Mouse (Mus musculus): ENCODE measurements around the gene Usp37. TPM values are rescaled to one million over a fixed set of nuclear protein-coding genes. Genes with fewer than 3 reads are reported as not detected.
A peak's percentile ranks its signal among the peaks of the same experiment; 100 is the strongest.
"Not testable (repeated sequence)": the region's sequence is repeated elsewhere in the genome, so short reads cannot be mapped to it uniquely, and the experiment has no call there.

Usp37 gene
- polyA plus RNA-seq, 1 experiment from 2014 or later: 28.3 TPM

DNA sequence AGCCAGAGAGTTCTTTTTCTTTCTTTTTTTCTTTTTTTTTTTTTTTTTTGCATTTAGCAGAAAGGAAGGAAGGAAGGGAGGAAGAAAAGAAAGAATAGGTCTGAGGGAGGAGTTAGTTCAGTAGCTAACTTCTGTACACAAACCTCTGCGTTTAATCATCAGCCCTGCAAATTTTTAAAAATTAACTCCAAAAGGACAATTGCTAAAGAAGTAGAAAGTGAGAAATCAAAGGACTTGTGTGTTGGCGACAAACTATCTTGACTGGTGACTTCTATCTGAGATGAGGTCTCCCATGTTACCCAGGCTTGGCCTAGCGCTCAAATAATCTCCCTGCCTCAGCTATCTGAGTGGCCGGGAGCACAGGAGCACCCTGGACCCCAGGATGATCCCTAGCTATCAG lies 139.9 kb downstream of the Usp37 start:
- Histone ChIP-seq H3K27me3 (ENCODE audit: insufficient read depth, poor library complexity, severe bottlenecking) (no peaks in the 10 kb centered on the region), H3K4me1 (peaks cover 17% of the 10 kb centered on the region), H3K36me3 (no peaks in the 10 kb centered on the region), H3K27ac (no peak overlapping the region), H3K4me3 (no peak overlapping the region), H3K9me3 (no peaks in the 10 kb centered on the region)
- DNase-seq (ENCODE audit: low spot score): no peak
- 78% methylated on average over 4 of the region's 4 CpGs for WGBS

DNA sequence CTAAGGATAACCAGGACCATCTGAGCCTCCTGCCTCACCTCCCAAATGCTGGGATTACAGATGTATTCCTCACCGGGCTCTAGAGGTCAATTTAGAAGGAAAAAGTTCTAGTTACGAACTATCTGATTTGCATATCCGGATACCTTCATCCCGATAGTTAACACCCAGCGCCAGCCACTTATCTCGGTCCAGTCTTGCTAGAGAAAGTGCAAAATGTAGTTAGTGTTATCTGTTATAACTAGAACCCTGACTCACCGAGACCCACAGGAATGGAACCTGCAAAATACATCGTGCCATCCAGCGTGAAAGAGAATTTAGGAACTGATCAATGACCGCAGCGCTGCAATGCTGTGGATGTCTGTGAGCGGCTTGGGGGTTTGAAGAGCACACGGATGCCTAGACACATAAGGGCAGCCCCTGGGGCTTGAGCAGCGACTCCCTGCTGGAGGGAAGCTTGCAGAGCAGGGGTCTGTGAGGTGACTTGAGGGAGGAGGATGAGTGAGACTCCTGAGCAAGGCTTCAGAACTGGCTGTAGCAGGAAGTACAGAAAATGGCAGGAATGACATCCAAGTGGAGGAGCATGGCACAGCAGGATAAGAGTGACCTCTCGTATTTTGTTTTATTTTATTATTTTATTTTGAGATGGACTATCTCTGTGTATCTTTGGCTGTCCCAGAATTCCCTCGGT lies 142.9 kb downstream of the Usp37 start:
- Histone ChIP-seq H3K36me3 (no peaks in the 10 kb centered on the region), H3K4me3 (peak overlapping the region; percentile 12; the same call in 1 of the 2 replicates), H3K27me3 (ENCODE audit: insufficient read depth, poor library complexity, severe bottlenecking) (no peaks in the 10 kb centered on the region), H3K27ac (no peak overlapping the region), H3K4me1 (peaks cover 19% of the 10 kb centered on the region; the same call in 1 of the 2 replicates), H3K9me3 (no peaks in the 10 kb centered on the region)
- no peak for DNase-seq (ENCODE audit: low spot score)
- 39% methylated on average over 16 of the region's 16 CpGs for WGBS

DNA sequence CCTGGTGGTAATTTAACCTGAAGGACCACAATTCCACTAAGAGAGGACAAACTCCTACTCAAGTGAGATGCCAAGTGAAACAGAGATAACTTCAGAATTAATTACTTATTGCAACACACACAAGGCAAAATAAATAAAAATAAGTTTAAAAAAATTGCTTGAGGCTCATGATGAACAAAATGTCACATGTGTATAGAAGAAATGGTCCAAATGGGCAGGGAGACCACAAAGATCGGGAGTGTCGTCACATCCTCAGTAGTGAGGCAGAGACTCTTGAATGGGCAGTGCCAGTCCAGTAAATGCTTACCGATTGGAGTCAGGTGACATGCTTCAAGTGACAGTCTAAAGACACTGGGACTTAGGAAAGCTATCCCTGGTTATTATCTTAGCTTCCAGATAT lies 143.6 kb downstream of the Usp37 start:
- 84% methylated on average over 3 of the region's 3 CpGs for WGBS
- peaks cover 19% of the 10 kb centered on the region; the same call in 1 of the 2 replicates for H3K4me1 ChIP-seq
- H3K4me3 ChIP-seq: no peak overlapping the region
- H3K27me3 ChIP-seq (ENCODE audit: insufficient read depth, poor library complexity, severe bottlenecking): no peaks in the 10 kb centered on the region
- DNase-seq (ENCODE audit: low spot score): no peak
- no peaks in the 10 kb centered on the region for H3K9me3 ChIP-seq
- H3K36me3 ChIP-seq: 0 out of 2 replicates have a peak, but pooled peaks cover 3% of the 10 kb centered on the region
- H3K27ac ChIP-seq: no peak overlapping the region

DNA sequence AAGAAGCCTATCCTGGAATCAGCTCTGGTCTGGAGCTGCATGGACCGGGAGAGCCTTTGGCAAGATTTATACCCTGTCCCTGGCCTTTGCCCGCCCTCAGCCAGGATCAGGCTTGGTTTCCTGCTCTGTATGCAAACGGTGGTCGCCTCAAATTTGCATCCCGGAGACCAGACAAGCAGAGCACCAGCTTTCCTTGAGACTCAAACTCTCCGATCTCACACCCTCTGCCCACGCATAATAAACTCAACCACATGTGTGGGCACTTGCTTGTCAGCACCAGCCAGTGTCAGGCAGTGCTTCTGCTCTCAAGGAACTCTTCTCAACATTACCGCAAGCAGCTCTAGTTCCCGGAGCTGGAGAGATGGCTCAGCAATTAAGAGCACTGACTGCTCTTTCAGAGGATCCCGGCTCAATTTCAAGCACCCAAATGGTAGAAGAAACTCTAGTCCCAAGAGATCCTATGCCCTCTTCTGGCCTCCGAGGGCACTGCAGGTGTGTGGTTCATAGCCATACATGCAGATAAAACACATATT lies 146.1 kb downstream of the Usp37 start:
- H3K4me3 ChIP-seq: peak overlapping the region; percentile 57
- 3% methylated on average over 11 of the region's 11 CpGs for WGBS

DNA sequence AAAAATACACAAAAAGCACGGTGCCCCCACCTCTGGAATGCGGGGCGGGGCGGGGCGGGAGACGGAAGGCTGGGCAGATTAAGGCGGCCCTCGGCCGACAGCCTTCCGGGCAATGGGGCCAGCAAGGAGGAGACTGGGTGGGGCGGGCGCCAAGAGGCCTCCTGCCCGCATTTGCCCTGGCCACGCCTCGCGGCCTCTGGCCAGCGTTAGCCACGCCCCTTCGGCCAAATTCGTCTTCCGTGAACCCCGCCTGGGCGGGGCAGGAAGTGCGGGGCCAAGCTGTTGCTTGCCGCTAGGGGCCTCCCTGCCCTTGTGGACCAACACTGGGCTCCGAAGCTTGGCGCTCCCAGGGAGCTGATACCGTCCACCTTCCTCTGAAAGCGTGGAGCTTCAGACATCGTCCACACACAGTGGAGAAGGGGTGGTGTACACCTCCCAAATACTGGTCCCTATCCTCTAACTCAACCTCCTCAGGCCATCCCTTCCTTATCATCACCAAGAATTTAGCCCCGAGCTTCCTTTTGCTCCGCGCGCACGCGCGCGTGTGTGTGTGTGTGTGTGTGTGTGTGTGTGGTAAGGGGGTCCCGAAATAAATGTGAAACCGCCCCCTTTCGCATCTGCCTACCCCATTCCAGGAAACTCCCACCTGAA lies 146.7 kb downstream of the Usp37 start:
- peaks cover 45% of the 10 kb centered on the region for H3K4me1 ChIP-seq
- peak overlapping the region; percentile 88 for H3K27ac ChIP-seq
- peaks cover 28% of the 10 kb centered on the region for H3K36me3 ChIP-seq
- no peaks in the 10 kb centered on the region for H3K9me3 ChIP-seq
- peak overlapping the region; percentile 57 for H3K4me3 ChIP-seq
- under 1% methylated on average over 41 of the region's 41 CpGs for WGBS
- no peaks in the 10 kb centered on the region for H3K27me3 ChIP-seq (ENCODE audit: insufficient read depth, poor library complexity, severe bottlenecking)
- peak; percentile 99 for DNase-seq (ENCODE audit: low spot score)

More for the DNA sequence above, 146.1 kb downstream of the Usp37 start:
- peaks cover 39% of the 10 kb centered on the region for H3K4me1 ChIP-seq
- peaks cover 28% of the 10 kb centered on the region for H3K36me3 ChIP-seq
- H3K27ac ChIP-seq: peak overlapping the region; percentile 88
- DNase-seq (ENCODE audit: low spot score): peak; percentile 90
- H3K9me3 ChIP-seq: no peaks in the 10 kb centered on the region
- no peaks in the 10 kb centered on the region for H3K27me3 ChIP-seq (ENCODE audit: insufficient read depth, poor library complexity, severe bottlenecking)

DNA sequence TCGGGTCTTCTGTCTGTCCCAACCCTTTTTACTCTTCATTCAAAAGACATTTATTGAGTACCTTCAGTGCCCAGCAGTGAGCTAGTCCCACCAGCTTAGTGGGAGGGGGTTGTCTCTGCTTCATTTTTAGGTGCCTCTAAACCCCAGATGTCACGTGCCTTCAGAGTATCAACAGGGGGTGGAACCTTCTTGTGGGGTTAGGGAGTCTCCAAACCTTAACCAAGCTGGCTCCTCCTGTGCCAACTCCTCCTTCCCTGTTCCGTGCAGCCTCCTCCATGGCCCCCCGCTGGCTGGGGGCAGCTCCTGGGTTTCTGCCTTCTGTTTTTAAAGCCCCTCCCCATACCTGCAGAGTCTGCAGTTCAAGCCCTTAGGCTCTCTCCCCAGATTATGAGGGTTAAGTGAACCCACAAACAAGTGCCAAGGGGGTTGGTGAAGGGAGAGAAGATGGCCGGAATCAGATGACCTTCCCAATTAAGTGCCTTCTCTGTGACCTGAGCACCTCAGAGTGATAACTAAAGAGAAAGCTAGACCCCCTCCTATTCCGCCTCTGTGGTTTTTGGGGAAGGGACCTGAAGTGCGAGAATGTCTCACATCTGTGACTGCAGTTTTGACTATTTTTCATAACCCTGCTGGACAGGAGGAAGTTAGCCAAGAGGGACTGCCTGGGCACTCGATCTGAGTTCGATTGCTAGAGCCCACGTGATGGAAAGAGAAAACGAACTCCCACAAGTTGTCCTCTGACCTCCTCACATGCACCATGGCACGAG lies 147.4 kb downstream of the Usp37 start:
- peaks cover 41% of the 10 kb centered on the region for H3K4me1 ChIP-seq
- not testable (repeated sequence) for DNase-seq (ENCODE audit: low spot score); H3K27me3 ChIP-seq (ENCODE audit: insufficient read depth, poor library complexity, severe bottlenecking); H3K9me3 ChIP-seq
- H3K27ac ChIP-seq: peak overlapping the region; percentile 88
- peaks cover 28% of the 10 kb centered on the region for H3K36me3 ChIP-seq
- 7% methylated on average over 12 of the region's 12 CpGs for WGBS
- H3K4me3 ChIP-seq: peak overlapping the region; percentile 57

DNA sequence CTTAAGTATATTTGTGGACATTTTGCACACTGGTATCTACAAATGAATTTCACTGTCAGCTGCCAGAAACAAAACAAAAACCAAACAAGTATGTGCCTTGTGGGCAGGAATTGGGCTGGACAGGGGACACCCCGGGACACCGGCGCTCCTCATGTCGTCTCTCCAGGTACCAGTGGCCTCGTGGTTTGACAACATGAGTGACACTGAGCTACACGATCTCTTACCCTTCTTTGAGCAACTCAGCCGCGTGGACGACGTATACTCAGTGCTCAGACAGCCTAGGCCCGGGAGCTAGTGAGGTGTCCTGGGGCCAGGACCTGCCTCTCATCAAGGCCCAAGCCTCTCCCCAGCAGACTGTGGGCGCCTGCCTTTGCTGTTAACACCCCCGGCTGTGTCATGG lies 148.8 kb downstream of the Usp37 start:
- DNase-seq (ENCODE audit: low spot score): no peak
- 81% methylated on average over 13 of the region's 13 CpGs for WGBS
- Histone ChIP-seq H3K9me3 (no peaks in the 10 kb centered on the region), H3K27ac (no peak overlapping the region), H3K4me1 (peaks cover 45% of the 10 kb centered on the region), H3K4me3 (no peak overlapping the region), H3K27me3 (ENCODE audit: insufficient read depth, poor library complexity, severe bottlenecking) (no peaks in the 10 kb centered on the region), H3K36me3 (peaks cover 28% of the 10 kb centered on the region)

DNA sequence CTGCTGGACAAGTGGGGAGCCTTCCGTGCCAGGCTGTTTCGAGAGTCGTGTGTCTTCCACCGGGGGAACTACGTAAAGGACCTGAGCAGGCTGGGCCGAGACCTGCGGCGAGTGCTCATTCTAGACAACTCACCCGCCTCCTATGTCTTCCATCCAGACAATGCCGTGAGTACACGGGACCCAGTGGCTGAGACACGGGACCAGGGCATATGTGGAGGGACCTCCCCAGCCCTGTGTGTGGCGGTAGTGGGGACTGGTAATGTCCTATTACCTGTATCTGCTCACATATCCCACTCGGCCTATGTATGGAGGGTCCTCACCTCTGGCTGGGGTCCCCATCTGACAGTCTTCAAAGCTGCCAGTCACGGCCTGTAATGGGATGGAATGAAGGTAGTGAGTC lies 149.2 kb downstream of the Usp37 start:
- peaks cover 28% of the 10 kb centered on the region for H3K36me3 ChIP-seq
- peaks cover 49% of the 10 kb centered on the region for H3K4me1 ChIP-seq
- H3K27ac ChIP-seq: no peak overlapping the region
- H3K9me3 ChIP-seq: no peaks in the 10 kb centered on the region
- no peaks in the 10 kb centered on the region for H3K27me3 ChIP-seq (ENCODE audit: insufficient read depth, poor library complexity, severe bottlenecking)
- WGBS: 90% methylated on average over 15 of the region's 15 CpGs
- DNase-seq (ENCODE audit: low spot score): no peak
- no peak overlapping the region for H3K4me3 ChIP-seq

DNA sequence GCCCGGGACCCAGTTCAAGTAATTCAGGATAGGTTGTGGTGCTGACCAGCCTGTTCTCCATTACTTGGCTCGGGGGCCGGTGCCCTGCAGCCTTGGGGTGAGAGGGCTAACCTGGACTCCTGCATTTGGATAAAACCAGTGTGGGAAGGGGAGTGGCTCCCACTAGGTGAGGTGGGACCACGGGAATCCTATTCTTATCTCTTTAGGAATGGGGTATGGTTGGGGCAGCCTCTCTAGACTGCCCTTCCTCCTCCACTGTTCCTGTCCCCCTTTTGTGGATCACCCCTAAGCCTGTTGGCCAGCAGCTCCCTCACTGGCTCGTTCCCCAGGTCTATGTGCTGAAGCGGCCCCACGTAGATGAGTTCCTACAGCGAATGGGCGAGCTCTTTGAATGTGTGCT lies 149.8 kb downstream of the Usp37 start:
- Histone ChIP-seq H3K36me3 (peaks cover 28% of the 10 kb centered on the region), H3K4me1 (peaks cover 54% of the 10 kb centered on the region), H3K27ac (no peak overlapping the region), H3K27me3 (ENCODE audit: insufficient read depth, poor library complexity, severe bottlenecking) (no peaks in the 10 kb centered on the region), H3K9me3 (no peaks in the 10 kb centered on the region), H3K4me3 (no peak overlapping the region)
- DNase-seq (ENCODE audit: low spot score): no peak
- 87% methylated on average over 9 of the region's 9 CpGs for WGBS

DNA sequence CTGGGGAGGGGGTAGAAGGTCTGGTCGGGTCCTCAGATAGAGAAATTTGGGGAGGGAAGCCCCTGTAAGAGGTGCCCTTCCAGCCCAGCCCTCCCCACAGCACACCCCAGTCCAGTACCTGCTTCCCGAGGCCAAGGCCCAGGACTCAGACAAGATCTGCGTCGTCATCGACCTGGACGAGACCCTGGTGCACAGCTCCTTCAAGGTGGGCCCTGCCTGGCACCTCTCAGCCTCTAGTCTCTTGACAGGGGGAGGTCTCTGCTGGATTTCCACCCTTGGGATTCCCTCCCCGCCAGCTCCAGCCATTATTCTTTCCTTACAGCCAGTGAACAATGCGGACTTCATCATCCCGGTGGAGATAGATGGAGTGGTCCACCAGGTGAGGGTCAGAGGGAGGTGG lies 150.4 kb downstream of the Usp37 start:
- Histone ChIP-seq H3K27ac (peak overlapping the region; percentile 42; the same call in 1 of the 2 replicates), H3K4me3 (no peak overlapping the region), H3K27me3 (ENCODE audit: insufficient read depth, poor library complexity, severe bottlenecking) (no peaks in the 10 kb centered on the region), H3K36me3 (peaks cover 28% of the 10 kb centered on the region), H3K9me3 (no peaks in the 10 kb centered on the region), H3K4me1 (peaks cover 58% of the 10 kb centered on the region)
- no peak for DNase-seq (ENCODE audit: low spot score)
- 89% methylated on average over 9 of the region's 9 CpGs for WGBS

DNA sequence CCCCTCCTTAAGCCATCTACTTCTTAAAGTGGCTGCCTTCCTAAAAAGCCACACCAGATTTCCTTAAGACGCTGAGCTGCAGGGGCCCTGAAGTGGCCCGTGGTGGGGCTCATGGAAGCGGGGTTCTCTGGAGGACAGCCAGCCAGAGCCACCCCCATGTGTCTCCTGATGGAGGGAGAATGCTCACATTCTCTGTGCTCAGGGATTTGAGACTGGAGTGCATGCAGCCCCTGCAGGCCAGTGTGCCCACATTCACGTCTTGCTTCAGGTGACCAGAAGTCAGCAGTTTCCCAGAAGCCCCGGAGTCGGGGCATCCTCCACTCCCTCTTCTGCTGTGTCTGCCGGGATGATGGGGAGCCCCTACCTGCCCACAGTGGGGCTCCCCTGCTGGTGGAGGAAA lies 151.1 kb downstream of the Usp37 start:
- DNase-seq (ENCODE audit: low spot score): no peak
- WGBS: 59% methylated on average over 7 of the region's 7 CpGs

DNA sequence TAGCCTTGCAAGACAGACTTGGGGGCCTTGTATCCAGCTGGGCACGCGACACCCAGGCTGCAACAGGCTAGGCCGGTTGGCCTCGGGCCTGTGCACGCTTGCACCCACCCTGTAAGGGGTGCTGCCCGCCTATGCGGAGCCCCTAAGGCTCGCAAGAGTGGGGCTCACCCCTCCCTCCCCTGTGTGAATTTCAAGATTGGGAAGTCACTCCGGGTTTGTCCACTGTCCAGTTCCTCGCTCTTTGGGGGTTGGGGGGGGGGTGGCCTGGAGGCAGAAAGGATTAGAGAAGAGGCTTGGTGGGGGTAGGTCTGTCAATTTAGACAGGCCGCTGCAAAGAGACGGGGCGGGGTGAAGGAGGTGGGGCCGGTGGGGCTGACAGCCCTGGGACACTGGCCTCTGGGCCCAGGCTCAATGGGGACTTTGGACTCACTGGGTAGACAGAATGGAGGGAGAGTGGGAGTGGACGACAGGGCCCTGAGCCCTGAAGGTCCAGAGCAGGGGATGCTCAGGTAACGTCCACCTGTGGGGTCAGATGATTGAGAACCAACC lies 151.6 kb downstream of the Usp37 start:
- Histone ChIP-seq H3K27me3 (ENCODE audit: insufficient read depth, poor library complexity, severe bottlenecking) (no peaks in the 10 kb centered on the region), H3K4me1 (peaks cover 57% of the 10 kb centered on the region), H3K4me3 (peak overlapping the region; percentile 86), H3K9me3 (no peaks in the 10 kb centered on the region), H3K27ac (peak overlapping the region; percentile 100), H3K36me3 (peaks cover 28% of the 10 kb centered on the region)
- no peak for DNase-seq (ENCODE audit: low spot score)
- WGBS: 2% methylated on average over 16 of the region's 16 CpGs

More for the DNA sequence above, 151.1 kb downstream of the Usp37 start:
- Histone ChIP-seq H3K27me3 (ENCODE audit: insufficient read depth, poor library complexity, severe bottlenecking) (no peaks in the 10 kb centered on the region), H3K36me3 (peaks cover 28% of the 10 kb centered on the region), H3K4me3 (peak overlapping the region; percentile 86), H3K27ac (peak overlapping the region; percentile 100), H3K9me3 (no peaks in the 10 kb centered on the region), H3K4me1 (peaks cover 60% of the 10 kb centered on the region)

All from heart, embryonic 10.5 days (tissue).